Mouse (Mus musculus): ENCODE data around the gene Tspan17. TPM values are rescaled to one million over a fixed set of nuclear protein-coding genes. Genes with fewer than 3 reads are reported as not detected.

The Tspan17 gene
- polyA plus RNA-seq, 2 experiments, result 2.6 to 4.4 TPM

GRCm38 (mm10) chr13:54799701-54800100 is 10.5 kb downstream of the Tspan17 start:
- Histone ChIP-seq H3K9me3 (ENCODE audit: control insufficient read depth, low read length) (no peaks in the 10 kb centered on the region), H3K4me3 (replicated peaks; ENCODE audit: low read length) (no peak overlapping the region), H3K27ac (replicated peaks; ENCODE audit: low read depth, low read length) (no peak overlapping the region), H3K4me1 (ENCODE audit: control insufficient read depth, insufficient read depth, low read length) (no peaks in the 10 kb centered on the region), H3K4me2 (replicated peaks; ENCODE audit: low read depth, low read length, severe bottlenecking) (no peak overlapping the region), H3K27me3 (ENCODE audit: control insufficient read depth, insufficient read depth, low read length) (no peaks in the 10 kb centered on the region), H3K36me3 (ENCODE audit: control insufficient read depth, insufficient read depth, low read length) (no peaks in the 10 kb centered on the region), H3K9ac (ENCODE audit: low read depth, low read length, severe bottlenecking) (no peak overlapping the region)
- no peak for TF ChIP-seq POLR2A (IDR thresholded peaks at IDR 0.05; ENCODE audit: borderline replicate concordance, extremely low read depth, insufficient read depth, insufficient read length)
- peak; percentile 85 for DNase-seq (ENCODE audit: low spot score)
- ATAC-seq (ENCODE audit: low FRiP score, low read depth), result peak; percentile 41; the same call in 1 of the 2 replicates
- 25% methylated on average over 9 of the region's 9 CpGs for WGBS

- Histone ChIP-seq H3K36me3 (ENCODE audit: control insufficient read depth, insufficient read depth, low read length) (no peaks in the 10 kb centered on the region), H3K27ac (replicated peaks; ENCODE audit: low read depth, low read length) (no peak overlapping the region), H3K9me3 (ENCODE audit: control insufficient read depth, low read length) (no peaks in the 10 kb centered on the region), H3K4me2 (replicated peaks; ENCODE audit: low read depth, low read length, severe bottlenecking) (no peak overlapping the region), H3K9ac (ENCODE audit: low read depth, low read length, severe bottlenecking) (no peak overlapping the region), H3K4me3 (replicated peaks; ENCODE audit: low read length) (no peak overlapping the region), H3K4me1 (ENCODE audit: control insufficient read depth, insufficient read depth, low read length) (no peaks in the 10 kb centered on the region), H3K27me3 (ENCODE audit: control insufficient read depth, insufficient read depth, low read length) (no peaks in the 10 kb centered on the region)
- DNase-seq (ENCODE audit: low spot score) (no peak), ATAC-seq (ENCODE audit: low FRiP score, low read depth) (no peak)
- no peak for TF ChIP-seq POLR2A (IDR thresholded peaks at IDR 0.05; ENCODE audit: borderline replicate concordance, extremely low read depth, insufficient read depth, insufficient read length)
- WGBS, result 42% methylated on average over 4 of the region's 4 CpGs
Measured at GRCm38 (mm10) chr13:54800206-54800605, 11.0 kb downstream of the Tspan17 start.

- 79% methylated on average over 6 of the region's 6 CpGs for WGBS
- H3K9me3 ChIP-seq (ENCODE audit: control insufficient read depth, low read length), result no peaks in the 10 kb centered on the region
- DNase-seq (ENCODE audit: low spot score) (no peak), ATAC-seq (ENCODE audit: low FRiP score, low read depth) (no peak)
- H3K4me3 ChIP-seq (replicated peaks; ENCODE audit: low read length), result no peak overlapping the region
- H3K27me3 ChIP-seq (ENCODE audit: control insufficient read depth, insufficient read depth, low read length), result no peaks in the 10 kb centered on the region
- H3K4me1 ChIP-seq (ENCODE audit: control insufficient read depth, insufficient read depth, low read length), result no peaks in the 10 kb centered on the region
- no peaks in the 10 kb centered on the region for H3K36me3 ChIP-seq (ENCODE audit: control insufficient read depth, insufficient read depth, low read length)
- H3K9ac ChIP-seq (ENCODE audit: low read depth, low read length, severe bottlenecking), result no peak overlapping the region
- no peak for TF ChIP-seq POLR2A (IDR thresholded peaks at IDR 0.05; ENCODE audit: borderline replicate concordance, extremely low read depth, insufficient read depth, insufficient read length)
- H3K27ac ChIP-seq (replicated peaks; ENCODE audit: low read depth, low read length), result no peak overlapping the region
- no peak overlapping the region for H3K4me2 ChIP-seq (replicated peaks; ENCODE audit: low read depth, low read length, severe bottlenecking)
Measured at GRCm38 (mm10) chr13:54803010-54803409, 13.8 kb downstream of the Tspan17 start.

- Histone ChIP-seq H3K9me3 (ENCODE audit: control insufficient read depth, low read length) (no peaks in the 10 kb centered on the region), H3K4me1 (ENCODE audit: control insufficient read depth, insufficient read depth, low read length) (no peaks in the 10 kb centered on the region), H3K4me3 (replicated peaks; ENCODE audit: low read length) (no peak overlapping the region), H3K9ac (ENCODE audit: low read depth, low read length, severe bottlenecking) (no peak overlapping the region), H3K27me3 (ENCODE audit: control insufficient read depth, insufficient read depth, low read length) (no peaks in the 10 kb centered on the region), H3K4me2 (replicated peaks; ENCODE audit: low read depth, low read length, severe bottlenecking) (no peak overlapping the region), H3K27ac (replicated peaks; ENCODE audit: low read depth, low read length) (no peak overlapping the region), H3K36me3 (ENCODE audit: control insufficient read depth, insufficient read depth, low read length) (no peaks in the 10 kb centered on the region)
- 43% methylated on average over 21 of the region's 21 CpGs for WGBS
- TF ChIP-seq POLR2A (IDR thresholded peaks at IDR 0.05; ENCODE audit: borderline replicate concordance, extremely low read depth, insufficient read depth, insufficient read length), result no peak
- DNase-seq (ENCODE audit: low spot score) (no peak), ATAC-seq (ENCODE audit: low FRiP score, low read depth) (no peak)
Measured at GRCm38 (mm10) chr13:54805134-54805838, 16.1 kb downstream of the Tspan17 start.

GRCm38 (mm10) chr13:54806434-54806976 is 17.3 kb downstream of the Tspan17 start:
- TF ChIP-seq POLR2A (IDR thresholded peaks at IDR 0.05; ENCODE audit: borderline replicate concordance, extremely low read depth, insufficient read depth, insufficient read length), result no peak
- DNase-seq (ENCODE audit: low spot score), result no peak
- 25% methylated on average over 13 of the region's 13 CpGs for WGBS
- H3K36me3 ChIP-seq (ENCODE audit: control insufficient read depth, insufficient read depth, low read length), result no peaks in the 10 kb centered on the region
- no peak overlapping the region for H3K4me3 ChIP-seq (replicated peaks; ENCODE audit: low read length)
- H3K27ac ChIP-seq (replicated peaks; ENCODE audit: low read depth, low read length), result no peak overlapping the region
- no peak overlapping the region for H3K9ac ChIP-seq (ENCODE audit: low read depth, low read length, severe bottlenecking)
- no peaks in the 10 kb centered on the region for H3K27me3 ChIP-seq (ENCODE audit: control insufficient read depth, insufficient read depth, low read length)
- no peaks in the 10 kb centered on the region for H3K4me1 ChIP-seq (ENCODE audit: control insufficient read depth, insufficient read depth, low read length)
- no peak for ATAC-seq (ENCODE audit: low FRiP score, low read depth)
- H3K9me3 ChIP-seq (ENCODE audit: control insufficient read depth, low read length), result no peaks in the 10 kb centered on the region
- H3K4me2 ChIP-seq (replicated peaks; ENCODE audit: low read depth, low read length, severe bottlenecking), result no peak overlapping the region
